Mouse (Mus musculus) liver, postnatal 0 days (tissue): ENCODE measurements around the gene Arfgef2. TPM values are rescaled to one million over a fixed set of nuclear protein-coding genes. Genes with fewer than 3 reads are reported as not detected.
A peak's percentile ranks its signal among the peaks of the same experiment; 100 is the strongest.

Experiments
- ATAC-seq: fragments of 200-750 bp; cut with Nextera tagmentation; 2 replicates; pipeline ENCODE4 v1.8.0; 2017; ENCODE audit warnings: mild to moderate bottlenecking, moderate library complexity
- DNase-seq: peaks from one replicate; pipeline ENCODE4 v3.0.0-alpha.2; 2016
- H3K27ac ChIP-seq: fragments of 300-500 bp; sonication (generic); 2 replicates; pipeline ENCODE4 v1.5.1; 2014; ENCODE audit warnings: antibody characterized with exemption, moderate library complexity, mild to moderate bottlenecking, low read depth
- H3K27me3 ChIP-seq: fragments of 300-500 bp; sonication (generic); 2 replicates; pipeline ENCODE4 v1.6.1; 2014; ENCODE audit warnings: low read length, control low read depth, mixed read lengths; ENCODE audit not compliant: insufficient read depth
- H3K36me3 ChIP-seq: fragments of 300-500 bp; sonication (generic); replicated peaks from 2 replicates; pipeline ENCODE4 v1.6.1; 2014; ENCODE audit warnings: mild to moderate bottlenecking, control low read depth, low read length, moderate library complexity, mixed read lengths; ENCODE audit not compliant: insufficient read depth
- H3K4me1 ChIP-seq: fragments of 300-500 bp; sonication (generic); 2 replicates; pipeline ENCODE4 v1.6.1; 2014; ENCODE audit warnings: antibody characterized with exemption, mild to moderate bottlenecking, control low read depth; ENCODE audit not compliant: insufficient read depth
- H3K4me2 ChIP-seq: fragments of 300-500 bp; sonication (generic); 2 replicates; pipeline ENCODE4 v1.6.1; 2014; ENCODE audit warnings: low read depth, mild to moderate bottlenecking, low read length, moderate library complexity, mixed read lengths
- H3K4me3 ChIP-seq: fragments of 300-500 bp; sonication (generic); 2 replicates; pipeline ENCODE4 v1.5.1; 2014; ENCODE audit warnings: low read depth, low read length
- H3K9ac ChIP-seq: fragments of 300-500 bp; sonication (generic); replicated peaks from 2 replicates; pipeline ENCODE4 v1.6.1; 2014; ENCODE audit warnings: mild to moderate bottlenecking, moderate library complexity
- H3K9me3 ChIP-seq: fragments of 300-500 bp; sonication (generic); 2 replicates; pipeline ENCODE4 v1.6.1; 2016; ENCODE audit warnings: mild to moderate bottlenecking, control low read depth, low read length, mixed read lengths
- CTCF ChIP-seq: sonication (generic); IDR thresholded peaks from 2 replicates; pipeline ENCODE4 v1.5.1; 2016; ENCODE audit warnings: antibody characterized with exemption, low read depth
- EP300 ChIP-seq: IDR thresholded peaks from 2 replicates; pipeline ENCODE4 v1.6.1; 2016; ENCODE audit warnings: antibody characterized with exemption, low read depth, mild to moderate bottlenecking
- WGBS: fragments of 180-500 bp; shearing (Covaris S2); extraction: QIAGEN DNeasy Blood & Tissue Kit; methylation state at CpG from one replicate; pipeline ENCODE4 v1.1.7; 2014; ENCODE audit not compliant: insufficient replicate concordance; 5-methylcytosine and 5-hydroxymethylcytosine counted together
- polyA plus RNA-seq: library from polyadenylated mRNA; unstranded; fragments of >200 nt; fragmentation: Nextera tagmentation; extraction: Ambion mirVana; gene quantifications from 2 replicates; pipeline ENCODE4 v1.2.1, GENCODE M21; 2015

The Arfgef2 gene
- polyA plus RNA-seq, 1 experiment from 2014 or later, result 2.7 TPM

DNA sequence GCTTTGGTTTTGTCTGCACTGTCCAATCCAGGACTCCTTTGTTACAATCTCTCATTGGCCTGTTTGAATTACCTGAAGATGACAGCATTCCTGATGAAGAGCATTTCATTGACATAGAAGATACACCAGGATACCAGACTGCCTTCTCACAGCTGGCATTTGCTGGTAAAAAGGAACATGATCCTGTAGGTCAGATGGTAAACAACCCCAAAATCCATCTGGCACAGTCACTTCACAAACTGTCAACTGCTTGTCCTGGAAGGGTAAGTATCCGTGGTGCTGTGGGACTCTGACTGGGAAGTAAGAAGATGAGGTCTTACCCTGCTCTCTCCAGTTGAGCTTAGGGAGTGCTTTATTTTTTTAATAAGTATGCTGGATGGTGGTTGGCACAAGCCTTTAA is 139.0 kb downstream of the Arfgef2 start:
- TF ChIP-seq CTCF (no peak), EP300 (no peak)
- H3K27ac ChIP-seq, result no peak overlapping the region
- no peaks in the 10 kb centered on the region for H3K27me3 ChIP-seq
- H3K4me3 ChIP-seq, result no peak overlapping the region
- ATAC-seq (no peak), DNase-seq (no peak)
- peaks cover 88% of the 10 kb centered on the region for H3K36me3 ChIP-seq
- H3K4me1 ChIP-seq, result no peaks in the 10 kb centered on the region
- H3K4me2 ChIP-seq, result no peak overlapping the region
- H3K9me3 ChIP-seq, result no peaks in the 10 kb centered on the region
- WGBS, result 87% methylated on average over 1 of the region's 1 CpGs
- H3K9ac ChIP-seq, result no peak overlapping the region

- Histone ChIP-seq H3K4me2 (no peak overlapping the region), H3K4me3 (no peak overlapping the region), H3K36me3 (peaks cover 89% of the 10 kb centered on the region), H3K9me3 (no peaks in the 10 kb centered on the region), H3K27ac (no peak overlapping the region), H3K4me1 (no peaks in the 10 kb centered on the region), H3K27me3 (no peaks in the 10 kb centered on the region), H3K9ac (no peak overlapping the region)
- DNase-seq (peak; percentile 24), ATAC-seq (peak; percentile 49; the same call in 1 of the 2 replicates)
- WGBS, result 53% methylated on average over 4 of the region's 4 CpGs
- TF ChIP-seq EP300, result no peak
- peak; percentile 60 for TF ChIP-seq CTCF
Observed at GRCm38 (mm10) chr2:166945456-166945855, 140.1 kb downstream of the Arfgef2 start.

Other genes starting within 250 kb of the Arfgef2 start
- gene Prex1, start 91.8 kb upstream of the Arfgef2 start, polyA plus RNA-seq, result 5.4 and 6.3 TPM in 2 replicates
- gene Trp53rkb, start 13.1 kb upstream of the Arfgef2 start, polyA plus RNA-seq, result 3.0 and 3.1 TPM in 2 replicates
- gene Cse1l, start 100.5 kb downstream of the Arfgef2 start, polyA plus RNA-seq, result 19.0 and 23.3 TPM in 2 replicates
- gene Stau1, start 190.7 kb downstream of the Arfgef2 start, polyA plus RNA-seq, result 28.6 and 31.5 TPM in 2 replicates
- 19.2 and 21.9 TPM in 2 replicates for gene Ddx27, start 209.6 kb downstream of the Arfgef2 start, polyA plus RNA-seq